Mouse (Mus musculus) liver, adult 2 months (tissue): ENCODE results near the gene Omd. TPM values are rescaled to one million over a fixed set of nuclear protein-coding genes. Genes with fewer than 3 reads are reported as not detected.
A peak's percentile ranks its signal among the peaks of the same experiment; 100 is the strongest.

Source experiments
- DNase-seq: peaks from one replicate; pipeline ENCODE4 v3.0.0-alpha.2; 2011; ENCODE audit warnings: low read depth, low spot score; ENCODE audit errors: extremely low read depth
- H3K27ac ChIP-seq: fragments of 200-500 bp; replicated peaks from 2 replicates; pipeline ENCODE4 v1.5.1; 2012; ENCODE audit warnings: low read depth, mild to moderate bottlenecking, control low read depth, inconsistent platforms, low read length; ENCODE audit not compliant: insufficient read depth
- H3K27me3 ChIP-seq: fragments of 200-500 bp; 2 replicates; pipeline ENCODE4 v1.6.1; 2012; ENCODE audit warnings: mild to moderate bottlenecking, moderate library complexity, low read length, inconsistent platforms; ENCODE audit not compliant: control insufficient read depth, insufficient read depth
- H3K36me3 ChIP-seq: fragments of 200-500 bp; 2 replicates; pipeline ENCODE4 v1.6.1; 2012; ENCODE audit warnings: low read length, inconsistent platforms; ENCODE audit not compliant: control insufficient read depth, insufficient read depth
- H3K4me1 ChIP-seq: fragments of 200-500 bp; 2 replicates; pipeline ENCODE4 v1.6.1; 2011; ENCODE audit warnings: low read length; ENCODE audit not compliant: control insufficient read depth, insufficient read depth
- H3K4me3 ChIP-seq: fragments of 200-500 bp; 2 replicates; pipeline ENCODE4 v1.5.1; 2011; ENCODE audit warnings: low read depth, mild to moderate bottlenecking, control low read depth, low read length, moderate library complexity; ENCODE audit not compliant: insufficient read depth
- H3K79me2 ChIP-seq: fragments of 200-500 bp; 2 replicates; pipeline ENCODE4 v1.6.1; 2012; ENCODE audit warnings: inconsistent platforms, mild to moderate bottlenecking, low read length, moderate library complexity; ENCODE audit not compliant: control insufficient read depth, insufficient read depth
- H3K9ac ChIP-seq: fragments of 200-500 bp; 2 replicates; pipeline ENCODE4 v1.6.1; 2012; ENCODE audit warnings: low read depth, mild to moderate bottlenecking, control low read depth, inconsistent platforms, low read length
- CTCF ChIP-seq: fragments of 200-500 bp; IDR thresholded peaks from 2 replicates; pipeline ENCODE4 v1.5.1; 2011; ENCODE audit warnings: low read depth, low read length, control low read depth
- POLR2A ChIP-seq: fragments of 200-500 bp; IDR thresholded peaks from 2 replicates; pipeline ENCODE4 v1.6.1; 2011; ENCODE audit warnings: low read length, control low read depth; ENCODE audit not compliant: insufficient read depth; ENCODE audit errors: extremely low read depth
- WGBS: fragments of 180-500 bp; shearing (Covaris S2); methylation state at CpG from one replicate; pipeline ENCODE4 v1.1.7; 2018; 5-methylcytosine and 5-hydroxymethylcytosine counted together
- polyA plus RNA-seq: library from polyadenylated mRNA; depleted of rRNA; stranded (reverse); fragments of >200 nt; gene quantifications from 2 replicates; pipeline ENCODE4 v1.2.3, GENCODE M21; 2012; rRNA removed
- total RNA-seq: library from RNA; depleted of rRNA; stranded (reverse); fragments of >200 nt; gene quantifications from 2 replicates; pipeline ENCODE4 v1.2.3, GENCODE M21; 2014; rRNA removed

Omd gene
- total RNA-seq (0.54 and 0.55 TPM in 2 replicates), polyA plus RNA-seq (not detected in 2 replicates)

GRCm38 (mm10) chr13:49581541-49582530 is at the start of gene Omd:
TSS of gene Omd (plus strand) at chr13:49582462.
- DNase-seq, result peak; percentile 90
- H3K9ac ChIP-seq, result no peak within 1 kb of the TSS
- TF ChIP-seq CTCF (no peak), POLR2A (no peak)
- no peaks in the 10 kb centered on the region for H3K79me2 ChIP-seq
- 61% methylated on average over 8 of the region's 8 CpGs for whole genome bisulfite sequencing
- H3K4me3 ChIP-seq, result peak within 1 kb of the TSS; percentile 35; the same call in 1 of the 2 replicates
- peaks cover 4% of the 10 kb centered on the region; the same call in 1 of the 2 replicates for H3K4me1 ChIP-seq
- H3K27ac ChIP-seq, result 0 out of 2 replicates have a peak within 1 kb of the TSS, but pooled peaks have one; percentile 24
- H3K27me3 ChIP-seq, result no peaks in the 10 kb centered on the region
- no peaks in the 10 kb centered on the region for H3K36me3 ChIP-seq

DNA sequence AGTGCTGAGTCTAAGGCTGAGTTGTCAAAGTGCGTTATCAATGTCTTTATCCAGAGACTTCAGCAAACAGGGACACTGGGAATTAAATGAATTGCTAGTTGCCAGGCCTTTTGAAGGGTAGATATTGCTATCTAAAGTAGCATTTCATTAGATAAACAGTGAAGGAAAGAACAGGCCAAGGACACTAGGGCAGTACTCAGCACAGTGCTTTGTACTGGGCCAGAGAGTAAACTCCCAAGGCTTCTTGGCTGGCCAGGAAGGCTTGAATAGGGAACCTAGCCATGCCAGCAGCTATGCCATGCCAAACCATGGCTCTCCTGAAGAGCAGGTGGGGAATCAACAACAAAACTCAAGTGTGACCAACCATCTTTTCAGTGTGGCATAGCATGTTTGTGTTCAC is 45.3 kb upstream of the Omd start:
- H3K4me1 ChIP-seq, result no peaks in the 10 kb centered on the region
- TF ChIP-seq POLR2A (no peak), CTCF (no peak)
- whole genome bisulfite sequencing, result 100% methylated on average over 1 of the region's 1 CpGs
- no peak for DNase-seq
- no peak overlapping the region for H3K9ac ChIP-seq
- H3K4me3 ChIP-seq, result no peak overlapping the region
- no peak overlapping the region for H3K27ac ChIP-seq
- H3K36me3 ChIP-seq, result no peaks in the 10 kb centered on the region
- no peaks in the 10 kb centered on the region for H3K79me2 ChIP-seq
- H3K27me3 ChIP-seq, result no peaks in the 10 kb centered on the region

DNA sequence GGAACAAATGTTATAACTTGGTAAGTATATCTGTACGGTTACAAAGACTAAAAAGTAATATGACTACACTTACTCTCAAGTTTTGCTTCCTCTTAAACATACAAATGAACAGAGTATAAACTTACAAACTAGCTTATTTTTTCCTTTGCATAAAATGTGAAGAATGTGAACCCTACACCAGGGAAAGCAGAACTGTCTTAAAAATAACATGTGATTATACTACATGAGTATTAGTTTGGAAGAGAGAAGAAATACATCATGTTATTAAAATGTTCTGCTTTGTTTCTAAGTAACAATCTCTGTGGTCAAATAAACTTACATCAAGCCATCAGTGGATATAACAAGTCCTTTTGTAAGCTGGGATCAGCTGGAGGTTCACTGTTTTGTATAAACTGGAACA is 43.6 kb upstream of the Omd start:
- no peak overlapping the region for H3K4me3 ChIP-seq
- WGBS, result 93% methylated on average over 1 of the region's 1 CpGs
- H3K9ac ChIP-seq, result no peak overlapping the region
- no peaks in the 10 kb centered on the region for H3K36me3 ChIP-seq
- no peak for DNase-seq
- TF ChIP-seq CTCF (no peak), POLR2A (no peak)
- no peak overlapping the region for H3K27ac ChIP-seq
- H3K4me1 ChIP-seq, result no peaks in the 10 kb centered on the region
- no peaks in the 10 kb centered on the region for H3K27me3 ChIP-seq
- no peaks in the 10 kb centered on the region for H3K79me2 ChIP-seq

DNA sequence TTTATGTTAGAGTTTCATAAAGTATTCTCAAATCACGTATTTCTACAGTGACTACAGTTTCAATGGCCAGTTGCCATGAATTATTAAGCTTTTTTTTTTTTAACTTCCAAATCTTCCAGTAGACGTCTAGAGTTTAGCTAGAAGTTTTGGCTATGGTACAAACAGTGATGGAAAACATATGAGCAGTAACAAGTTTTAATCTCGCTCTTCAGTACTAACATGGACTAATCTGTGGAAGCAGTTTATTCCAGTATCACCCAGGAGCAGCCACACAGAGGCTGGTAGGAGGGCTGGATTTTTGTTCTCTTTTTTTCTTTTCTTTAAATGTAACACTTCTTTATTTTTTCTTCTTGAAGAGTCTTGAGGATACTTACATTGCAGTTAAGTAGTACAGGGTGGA is 38.0 kb upstream of the Omd start, which contains the start of gene Aspn:
Aspn (plus strand) TSS at position 165 of the 400 bp plus-strand sequence.
- no peak within 1 kb of the TSS for H3K9ac ChIP-seq
- WGBS, result 87% methylated on average over 3 of the region's 3 CpGs

GRCm38 (mm10) chr13:49545646-49546045 is 36.6 kb upstream of the Omd start:
- Histone ChIP-seq H3K4me3 (no peak overlapping the region), H3K27ac (no peak overlapping the region), H3K79me2 (no peaks in the 10 kb centered on the region)

More for the DNA sequence above, 38.0 kb upstream of the Omd start, which contains the start of gene Aspn:
- no peak for TF ChIP-seq POLR2A
- TF ChIP-seq CTCF, result no peak
- H3K4me1 ChIP-seq, result no peaks in the 10 kb centered on the region
- no peaks in the 10 kb centered on the region for H3K27me3 ChIP-seq
- H3K36me3 ChIP-seq, result no peaks in the 10 kb centered on the region
- H3K4me3 ChIP-seq, result no peak within 1 kb of the TSS
- H3K79me2 ChIP-seq, result no peaks in the 10 kb centered on the region
- H3K27ac ChIP-seq, result no peak within 1 kb of the TSS
- DNase-seq, result no peak

GRCm38 (mm10) chr13:49546517-49546916 is 35.7 kb upstream of the Omd start:
- no peaks in the 10 kb centered on the region for H3K27me3 ChIP-seq
- H3K4me1 ChIP-seq, result no peaks in the 10 kb centered on the region
- H3K27ac ChIP-seq, result no peak overlapping the region
- no peak overlapping the region for H3K4me3 ChIP-seq
- H3K9ac ChIP-seq, result no peak overlapping the region
- 89% methylated on average over 1 of the region's 1 CpGs for WGBS
- H3K79me2 ChIP-seq, result no peaks in the 10 kb centered on the region
- TF ChIP-seq POLR2A, result no peak
- no peak for TF ChIP-seq CTCF
- H3K36me3 ChIP-seq, result no peaks in the 10 kb centered on the region
- DNase-seq, result no peak

More at GRCm38 (mm10) chr13:49545646-49546045, 36.6 kb upstream of the Omd start:
- 79% methylated on average over 3 of the region's 3 CpGs for WGBS
- no peak for DNase-seq
- H3K36me3 ChIP-seq, result no peaks in the 10 kb centered on the region
- no peak overlapping the region for H3K9ac ChIP-seq
- no peak for TF ChIP-seq CTCF
- H3K27me3 ChIP-seq, result no peaks in the 10 kb centered on the region
- no peaks in the 10 kb centered on the region for H3K4me1 ChIP-seq
